Mouse (Mus musculus) liver, adult 2 months (tissue): ENCODE measurements around the gene Rnf212.

Experiments
- CTCF ChIP-seq: fragments of 200-500 bp; IDR thresholded peaks from 2 replicates; pipeline ENCODE4 v1.5.1; 2011; ENCODE audit warnings: low read depth, low read length, control low read depth
- POLR2A ChIP-seq: fragments of 200-500 bp; IDR thresholded peaks from 2 replicates; pipeline ENCODE4 v1.6.1; 2011; ENCODE audit warnings: low read length, control low read depth; ENCODE audit not compliant: insufficient read depth; ENCODE audit errors: extremely low read depth

- TF ChIP-seq CTCF (no peak), POLR2A (no peak)
Measured at GRCm38 (mm10) chr5:108713096-108713495, 61.7 kb downstream of the Rnf212 start.
